Mouse (Mus musculus) hindbrain, embryonic 12.5 days (tissue): ENCODE data around the gene Tchh. TPM values are rescaled to one million over a fixed set of nuclear protein-coding genes. Genes with fewer than 3 reads are reported as not detected.

Experiments
- microRNA-seq: library from miRNA; unstranded; fragments of <30 nt; microRNA quantifications from one replicate; pipeline ENCODE4, GENCODE M21; 2017
- polyA plus RNA-seq: library from polyadenylated mRNA; unstranded; fragments of >200 nt; fragmentation: Nextera tagmentation; extraction: Ambion mirVana; gene quantifications from 2 replicates; pipeline ENCODE4 v1.2.1, GENCODE M21; 2016

Gene Tchh
- polyA plus RNA-seq, 1 experiment from 2014 or later = 1.8 TPM

Small RNAs within 50 kb of the gene (microRNA-seq; reads per million reads assigned to microRNA genes)
- not detected for gene Gm22752

Other genes starting within 250 kb of the Tchh start
- not detected in 2 replicates for gene Flg2, start 245.1 kb upstream of the Tchh start, polyA plus RNA-seq
- gene Flg, start 168.8 kb upstream of the Tchh start, polyA plus RNA-seq = 0.22 TPM in 1 of 2 replicates, not detected in the other
- gene Hrnr, start 122.6 kb upstream of the Tchh start, polyA plus RNA-seq = not detected in 2 replicates
- not detected in 2 replicates for gene Rptn, start 48.6 kb upstream of the Tchh start, polyA plus RNA-seq
- not detected in 2 replicates for gene Tchhl1, start 26.4 kb downstream of the Tchh start, polyA plus RNA-seq
- 606 and 628 TPM in 2 replicates for gene S100a11, start 78.2 kb downstream of the Tchh start, polyA plus RNA-seq
- 233 and 244 TPM in 2 replicates for gene S100a10, start 112.8 kb downstream of the Tchh start, polyA plus RNA-seq
- not detected in 2 replicates for gene Tdpoz2, start 210.4 kb downstream of the Tchh start, polyA plus RNA-seq
- not detected in 2 replicates for gene Tdpoz1, start 234.0 kb downstream of the Tchh start, polyA plus RNA-seq